Mouse (Mus musculus): ENCODE results near the gene Pde9a.

GRCm38 (mm10) chr17:31360582-31360981, 25.4 kb upstream of the Pde9a start:
- TF ChIP-seq CTCF (IDR thresholded peaks at IDR 0.05; ENCODE audit: insufficient read depth, low read length): no peak
- no peak for TF ChIP-seq POLR2A (IDR thresholded peaks at IDR 0.05; ENCODE audit: borderline replicate concordance, extremely low read depth, low read depth, low read length)

All from lung, adult 2 months (tissue).